Mouse (Mus musculus) thymus, adult 2 months (tissue): Measurements from ENCODE around the gene Jund.

Experiments
- CTCF ChIP-seq: fragments of 200-500 bp; IDR thresholded peaks from 2 replicates; pipeline ENCODE4 v1.5.1; 2012; ENCODE audit warnings: mild to moderate bottlenecking, control low read depth, low read length, moderate library complexity, borderline replicate concordance; ENCODE audit not compliant: control insufficient read depth, poor library complexity, insufficient read depth; ENCODE audit errors: extremely low read depth
- POLR2A ChIP-seq: fragments of 200-500 bp; IDR thresholded peaks from 2 replicates; pipeline ENCODE4 v1.6.1; 2012; ENCODE audit warnings: mild to moderate bottlenecking, low read length, control low read depth, moderate library complexity; ENCODE audit not compliant: control insufficient read depth, poor library complexity, insufficient read depth; ENCODE audit errors: extremely low read depth

GRCm38 (mm10) chr8:70681410-70681809 lies 17.3 kb upstream of the Jund start:
- TF ChIP-seq POLR2A (no peak), CTCF (no peak)
